Mouse (Mus musculus): ENCODE data around the gene Lrrn2. TPM values are rescaled to one million over a fixed set of nuclear protein-coding genes. Genes with fewer than 3 reads are reported as not detected.

The Lrrn2 gene
- polyA plus RNA-seq, 1 experiment from 2014 or later: 3.0 TPM

- 67% methylated on average over 1 of the region's 1 CpGs for WGBS
- no peak overlapping the region for H3K4me2 ChIP-seq (ENCODE audit: low read depth, low read length)
- H3K9ac ChIP-seq (replicated peaks; ENCODE audit: low read length): no peak overlapping the region
- H3K9me3 ChIP-seq (replicated peaks; ENCODE audit: control insufficient read depth, low read length): no peaks in the 10 kb centered on the region
- H3K4me3 ChIP-seq (ENCODE audit: low read depth, low read length): no peak overlapping the region
- no peak for DNase-seq (ENCODE audit: low spot score)
- H3K36me3 ChIP-seq (replicated peaks; ENCODE audit: control insufficient read depth, insufficient read depth, low read depth, low read length): no peaks in the 10 kb centered on the region
- ATAC-seq (replicated peaks; ENCODE audit: insufficient number of reproducible peaks, low FRiP score, low TSS enrichment, low read depth): no peak
- H3K4me1 ChIP-seq (ENCODE audit: control insufficient read depth, insufficient read depth, low read length): no peaks in the 10 kb centered on the region; the same call in 1 of the 2 replicates
- H3K27me3 ChIP-seq (ENCODE audit: control insufficient read depth, insufficient read depth, low read length): no peaks in the 10 kb centered on the region
- no peak overlapping the region for H3K27ac ChIP-seq (replicated peaks; ENCODE audit: low read depth, low read length)
Measured at GRCm38 (mm10) chr1:132909951-132910350, 29.9 kb downstream of the Lrrn2 start.

- Histone ChIP-seq H3K27me3 (ENCODE audit: control insufficient read depth, insufficient read depth, low read length) (no peaks in the 10 kb centered on the region), H3K9me3 (replicated peaks; ENCODE audit: control insufficient read depth, low read length) (no peaks in the 10 kb centered on the region), H3K36me3 (replicated peaks; ENCODE audit: control insufficient read depth, insufficient read depth, low read depth, low read length) (no peaks in the 10 kb centered on the region), H3K9ac (replicated peaks; ENCODE audit: low read length) (no peak overlapping the region), H3K27ac (replicated peaks; ENCODE audit: low read depth, low read length) (no peak overlapping the region), H3K4me1 (ENCODE audit: control insufficient read depth, insufficient read depth, low read length) (no peaks in the 10 kb centered on the region; the same call in 1 of the 2 replicates), H3K4me2 (ENCODE audit: low read depth, low read length) (no peak overlapping the region), H3K4me3 (ENCODE audit: low read depth, low read length) (no peak overlapping the region)
- ATAC-seq (replicated peaks; ENCODE audit: insufficient number of reproducible peaks, low FRiP score, low TSS enrichment, low read depth) (no peak), DNase-seq (ENCODE audit: low spot score) (peak; percentile 34)
- WGBS: 33% methylated on average over 11 of the region's 11 CpGs
Measured at GRCm38 (mm10) chr1:132910414-132911041, 30.5 kb downstream of the Lrrn2 start.

GRCm38 (mm10) chr1:132915849-132916493 lies 35.9 kb downstream of the Lrrn2 start:
- ATAC-seq (replicated peaks; ENCODE audit: insufficient number of reproducible peaks, low FRiP score, low TSS enrichment, low read depth): no peak
- no peak overlapping the region for H3K4me3 ChIP-seq (ENCODE audit: low read depth, low read length)
- 55% methylated on average over 6 of the region's 6 CpGs for WGBS
- no peak overlapping the region for H3K9ac ChIP-seq (replicated peaks; ENCODE audit: low read length)
- no peaks in the 10 kb centered on the region for H3K9me3 ChIP-seq (replicated peaks; ENCODE audit: control insufficient read depth, low read length)
- no peaks in the 10 kb centered on the region for H3K36me3 ChIP-seq (replicated peaks; ENCODE audit: control insufficient read depth, insufficient read depth, low read depth, low read length)
- H3K27ac ChIP-seq (replicated peaks; ENCODE audit: low read depth, low read length): no peak overlapping the region
- H3K27me3 ChIP-seq (ENCODE audit: control insufficient read depth, insufficient read depth, low read length): peaks cover 5% of the 10 kb centered on the region; the same call in 1 of the 2 replicates
- no peak overlapping the region for H3K4me2 ChIP-seq (ENCODE audit: low read depth, low read length)
- DNase-seq (ENCODE audit: low spot score): no peak
- no peaks in the 10 kb centered on the region; the same call in 1 of the 2 replicates for H3K4me1 ChIP-seq (ENCODE audit: control insufficient read depth, insufficient read depth, low read length)

- no peak for DNase-seq (ENCODE audit: low spot score)
- H3K36me3 ChIP-seq (replicated peaks; ENCODE audit: control insufficient read depth, insufficient read depth, low read depth, low read length): no peaks in the 10 kb centered on the region
- whole genome bisulfite sequencing: 10% methylated on average over 8 of the region's 8 CpGs
- H3K27ac ChIP-seq (replicated peaks; ENCODE audit: low read depth, low read length): no peak overlapping the region
- H3K9me3 ChIP-seq (replicated peaks; ENCODE audit: control insufficient read depth, low read length): no peaks in the 10 kb centered on the region
- peaks cover 5% of the 10 kb centered on the region; the same call in 1 of the 2 replicates for H3K27me3 ChIP-seq (ENCODE audit: control insufficient read depth, insufficient read depth, low read length)
- H3K4me3 ChIP-seq (ENCODE audit: low read depth, low read length): no peak overlapping the region
- no peak overlapping the region for H3K4me2 ChIP-seq (ENCODE audit: low read depth, low read length)
- no peak for ATAC-seq (replicated peaks; ENCODE audit: insufficient number of reproducible peaks, low FRiP score, low TSS enrichment, low read depth)
- H3K9ac ChIP-seq (replicated peaks; ENCODE audit: low read length): no peak overlapping the region
- no peaks in the 10 kb centered on the region; the same call in 1 of the 2 replicates for H3K4me1 ChIP-seq (ENCODE audit: control insufficient read depth, insufficient read depth, low read length)
Measured at GRCm38 (mm10) chr1:132917554-132917953, 37.5 kb downstream of the Lrrn2 start.

- ATAC-seq (replicated peaks; ENCODE audit: insufficient number of reproducible peaks, low FRiP score, low TSS enrichment, low read depth): no peak
Measured at GRCm38 (mm10) chr1:132918117-132918680, 38.1 kb downstream of the Lrrn2 start.

GRCm38 (mm10) chr1:132919258-132919657 lies 39.2 kb downstream of the Lrrn2 start:
- Histone ChIP-seq H3K9me3 (replicated peaks; ENCODE audit: control insufficient read depth, low read length) (no peaks in the 10 kb centered on the region), H3K27me3 (ENCODE audit: control insufficient read depth, insufficient read depth, low read length) (peaks cover 5% of the 10 kb centered on the region; the same call in 1 of the 2 replicates), H3K27ac (replicated peaks; ENCODE audit: low read depth, low read length) (no peak overlapping the region), H3K9ac (replicated peaks; ENCODE audit: low read length) (no peak overlapping the region), H3K4me1 (ENCODE audit: control insufficient read depth, insufficient read depth, low read length) (no peaks in the 10 kb centered on the region; the same call in 1 of the 2 replicates), H3K36me3 (replicated peaks; ENCODE audit: control insufficient read depth, insufficient read depth, low read depth, low read length) (no peaks in the 10 kb centered on the region), H3K4me2 (ENCODE audit: low read depth, low read length) (no peak overlapping the region), H3K4me3 (ENCODE audit: low read depth, low read length) (no peak overlapping the region)
- WGBS: 79% methylated on average over 8 of the region's 8 CpGs
- ATAC-seq (replicated peaks; ENCODE audit: insufficient number of reproducible peaks, low FRiP score, low TSS enrichment, low read depth) (no peak), DNase-seq (ENCODE audit: low spot score) (no peak)

More at GRCm38 (mm10) chr1:132918117-132918680, 38.1 kb downstream of the Lrrn2 start:
- Histone ChIP-seq H3K4me2 (ENCODE audit: low read depth, low read length) (no peak overlapping the region), H3K27ac (replicated peaks; ENCODE audit: low read depth, low read length) (no peak overlapping the region), H3K27me3 (ENCODE audit: control insufficient read depth, insufficient read depth, low read length) (peaks cover 5% of the 10 kb centered on the region; the same call in 1 of the 2 replicates), H3K36me3 (replicated peaks; ENCODE audit: control insufficient read depth, insufficient read depth, low read depth, low read length) (no peaks in the 10 kb centered on the region), H3K9ac (replicated peaks; ENCODE audit: low read length) (no peak overlapping the region), H3K4me3 (ENCODE audit: low read depth, low read length) (no peak overlapping the region), H3K4me1 (ENCODE audit: control insufficient read depth, insufficient read depth, low read length) (no peaks in the 10 kb centered on the region; the same call in 1 of the 2 replicates), H3K9me3 (replicated peaks; ENCODE audit: control insufficient read depth, low read length) (no peaks in the 10 kb centered on the region)
- DNase-seq (ENCODE audit: low spot score): no peak
- WGBS: 19% methylated on average over 10 of the region's 10 CpGs

- Histone ChIP-seq H3K36me3 (replicated peaks; ENCODE audit: control insufficient read depth, insufficient read depth, low read depth, low read length) (no peaks in the 10 kb centered on the region), H3K4me3 (ENCODE audit: low read depth, low read length) (no peak overlapping the region), H3K27ac (replicated peaks; ENCODE audit: low read depth, low read length) (no peak overlapping the region), H3K27me3 (ENCODE audit: control insufficient read depth, insufficient read depth, low read length) (peaks cover 5% of the 10 kb centered on the region; the same call in 1 of the 2 replicates), H3K4me1 (ENCODE audit: control insufficient read depth, insufficient read depth, low read length) (no peaks in the 10 kb centered on the region; the same call in 1 of the 2 replicates), H3K9me3 (replicated peaks; ENCODE audit: control insufficient read depth, low read length) (no peaks in the 10 kb centered on the region), H3K9ac (replicated peaks; ENCODE audit: low read length) (no peak overlapping the region), H3K4me2 (ENCODE audit: low read depth, low read length) (peak overlapping the region; percentile 5; the same call in 1 of the 2 replicates)
- ATAC-seq (replicated peaks; ENCODE audit: insufficient number of reproducible peaks, low FRiP score, low TSS enrichment, low read depth) (peak; percentile 64), DNase-seq (ENCODE audit: low spot score) (no peak)
- 5% methylated on average over 13 of the region's 13 CpGs for WGBS
Measured at GRCm38 (mm10) chr1:132921071-132921470, 41.0 kb downstream of the Lrrn2 start.

GRCm38 (mm10) chr1:132922257-132922656 lies 42.2 kb downstream of the Lrrn2 start:
- Histone ChIP-seq H3K27ac (replicated peaks; ENCODE audit: low read depth, low read length) (no peak overlapping the region), H3K36me3 (replicated peaks; ENCODE audit: control insufficient read depth, insufficient read depth, low read depth, low read length) (no peaks in the 10 kb centered on the region), H3K4me1 (ENCODE audit: control insufficient read depth, insufficient read depth, low read length) (no peaks in the 10 kb centered on the region; the same call in 1 of the 2 replicates), H3K4me3 (ENCODE audit: low read depth, low read length) (no peak overlapping the region), H3K9me3 (replicated peaks; ENCODE audit: control insufficient read depth, low read length) (no peaks in the 10 kb centered on the region), H3K9ac (replicated peaks; ENCODE audit: low read length) (no peak overlapping the region), H3K4me2 (ENCODE audit: low read depth, low read length) (no peak overlapping the region), H3K27me3 (ENCODE audit: control insufficient read depth, insufficient read depth, low read length) (peaks cover 5% of the 10 kb centered on the region; the same call in 1 of the 2 replicates)
- DNase-seq (ENCODE audit: low spot score): no peak
- ATAC-seq (replicated peaks; ENCODE audit: insufficient number of reproducible peaks, low FRiP score, low TSS enrichment, low read depth): peak; percentile 41
- 80% methylated on average over 9 of the region's 9 CpGs for WGBS
